Mouse (Mus musculus): ENCODE results near the gene Cluh. TPM values are rescaled to one million over a fixed set of nuclear protein-coding genes. Genes with fewer than 3 reads are reported as not detected.

The Cluh gene
- total RNA-seq, 2 experiments from 2014 or later = 59.7 to 60.1 TPM

GRCm38 (mm10) chr11:74668971-74669370 is 19.7 kb downstream of the Cluh start:
- no peak for DNase-seq (ENCODE audit: extremely low spot score in 1 of 2, low spot score in 2 of 2)
- intact Hi-C loops (cut with DNase I) = no loop called here

- intact Hi-C loops (cut with DNase I) = no loop called here
- DNase-seq (ENCODE audit: extremely low spot score in 1 of 2, low spot score in 2 of 2) = no peak
Measured at GRCm38 (mm10) chr11:74670151-74670550, 20.9 kb downstream of the Cluh start.

GRCm38 (mm10) chr11:74671013-74671412 is 21.7 kb downstream of the Cluh start:
- intact Hi-C loops (cut with DNase I) = no loop called here
- DNase-seq (ENCODE audit: extremely low spot score in 1 of 2, low spot score in 2 of 2) = no peak

GRCm38 (mm10) chr11:74671839-74672238 is 22.5 kb downstream of the Cluh start:
- intact Hi-C loops (cut with DNase I) = no loop called here
- DNase-seq (ENCODE audit: extremely low spot score in 1 of 2, low spot score in 2 of 2) = no peak

GRCm38 (mm10) chr11:74672901-74673513 is 23.7 kb downstream of the Cluh start:
- intact Hi-C loops (cut with DNase I) = no loop called here
- DNase-seq (ENCODE audit: extremely low spot score in 1 of 2, low spot score in 2 of 2) = no peak

- intact Hi-C loops (cut with DNase I) = no loop called here
- no peak for DNase-seq (ENCODE audit: extremely low spot score in 1 of 2, low spot score in 2 of 2)
Measured at GRCm38 (mm10) chr11:74673561-74673960, 24.3 kb downstream of the Cluh start.

- DNase-seq (ENCODE audit: extremely low spot score in 1 of 2, low spot score in 2 of 2) = peak in 1 of 2 experiments; percentile 15
- intact Hi-C loops (cut with DNase I) = no loop called here
Measured at GRCm38 (mm10) chr11:74674713-74675112, 25.4 kb downstream of the Cluh start.

- DNase-seq (ENCODE audit: extremely low spot score in 1 of 2, low spot score in 2 of 2) = peak in 1 of 2 experiments; percentile 22
- intact Hi-C loops (cut with DNase I) = no loop called here
Measured at GRCm38 (mm10) chr11:74675156-74675555, 25.9 kb downstream of the Cluh start.

GRCm38 (mm10) chr11:74692151-74692550 is 42.9 kb downstream of the Cluh start:
- intact Hi-C loops (cut with DNase I) = no loop called here
- no peak for DNase-seq (ENCODE audit: extremely low spot score in 1 of 2, low spot score in 2 of 2)

- intact Hi-C loops (cut with DNase I) = no loop called here
- DNase-seq (ENCODE audit: extremely low spot score in 1 of 2, low spot score in 2 of 2) = no peak
Measured at GRCm38 (mm10) chr11:74699505-74699904, 50.2 kb downstream of the Cluh start.

GRCm38 (mm10) chr11:74704068-74704467 is 54.8 kb downstream of the Cluh start:
- no peak for DNase-seq (ENCODE audit: extremely low spot score in 1 of 2, low spot score in 2 of 2)
- intact Hi-C loops (cut with DNase I) = no loop called here

GRCm38 (mm10) chr11:74708781-74709180 is 59.5 kb downstream of the Cluh start:
- intact Hi-C loops (cut with DNase I) = no loop called here

GRCm38 (mm10) chr11:74710671-74711070 is 61.4 kb downstream of the Cluh start:
- intact Hi-C loops (cut with DNase I) = no loop called here
- DNase-seq (ENCODE audit: extremely low spot score in 1 of 2, low spot score in 2 of 2) = no peak

More at GRCm38 (mm10) chr11:74708781-74709180, 59.5 kb downstream of the Cluh start:
- DNase-seq (ENCODE audit: extremely low spot score in 1 of 2, low spot score in 2 of 2) = no peak

GRCm38 (mm10) chr11:74715971-74716525 is 66.8 kb downstream of the Cluh start:
- intact Hi-C loops (cut with DNase I) = no loop called here
- DNase-seq (ENCODE audit: extremely low spot score in 1 of 2, low spot score in 2 of 2) = peak in 1 of 2 experiments; percentile 26

Other genes starting within 250 kb of the Cluh start
- 100 to 1,000 TPM; 135 to 139 TPM for gene Rap1gap2, start 38.6 kb upstream of the Cluh start, total RNA-seq (2021)
- gene Ccdc92b, start 29.9 kb upstream of the Cluh start, total RNA-seq (2021) = 10 to 100 TPM; 19.2 to 20.8 TPM
- 100 to 1,000 TPM; 481 to 489 TPM for gene Pafah1b1, start 75.2 kb downstream of the Cluh start, total RNA-seq (2021)
- gene Mettl16, start 121.3 kb downstream of the Cluh start, total RNA-seq (2021) = 10 to 100 TPM; 15.1 to 18.0 TPM
- gene Mnt, start 181.4 kb downstream of the Cluh start, total RNA-seq (2021) = 10 to 100 TPM; 33.5 to 34.9 TPM
- 10 to 100 TPM; 60.5 to 65.2 TPM for gene Sgsm2, start 247.6 kb downstream of the Cluh start, total RNA-seq (2021)
- gene Tsr1, start 248.6 kb downstream of the Cluh start, total RNA-seq (2021) = 10 to 100 TPM; 36.4 to 38.5 TPM

All from left cerebral cortex, postnatal 10 days (tissue).